Mouse (Mus musculus): Measurements from ENCODE around the gene Adgrb3.

The Adgrb3 gene

GRCm38 (mm10) chr1:25828971-25829920, at the start of gene Adgrb3:
Adgrb3 (minus strand) TSS chr1:25829707.
- no peak for DNase-seq (ENCODE audit: low spot score in 2 of 2)

DNA sequence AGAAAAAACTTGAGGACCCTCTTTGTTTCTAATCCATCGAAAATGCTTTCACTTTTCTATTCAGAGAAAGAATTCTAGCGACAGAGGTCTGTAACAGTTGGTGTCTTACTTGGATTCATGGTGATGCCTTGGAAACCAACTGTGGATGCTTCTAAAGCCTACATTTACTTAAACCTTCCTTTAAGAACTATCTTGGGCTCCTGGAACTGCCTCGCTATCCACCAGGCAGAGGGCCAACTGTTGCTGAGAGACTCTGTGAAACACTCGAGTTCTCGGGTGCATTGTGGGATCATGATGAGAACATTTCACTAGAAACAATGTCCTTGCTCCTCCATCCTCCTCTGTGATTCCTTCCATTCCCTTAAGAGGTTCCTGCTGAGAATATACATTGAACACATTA, 48.0 kb upstream of the Adgrb3 start:
- no peak for DNase-seq (ENCODE audit: low spot score in 2 of 2)

- DNase-seq (ENCODE audit: low spot score in 2 of 2): no peak
Observed at GRCm38 (mm10) chr1:25857473-25857872, 28.0 kb upstream of the Adgrb3 start.

DNA sequence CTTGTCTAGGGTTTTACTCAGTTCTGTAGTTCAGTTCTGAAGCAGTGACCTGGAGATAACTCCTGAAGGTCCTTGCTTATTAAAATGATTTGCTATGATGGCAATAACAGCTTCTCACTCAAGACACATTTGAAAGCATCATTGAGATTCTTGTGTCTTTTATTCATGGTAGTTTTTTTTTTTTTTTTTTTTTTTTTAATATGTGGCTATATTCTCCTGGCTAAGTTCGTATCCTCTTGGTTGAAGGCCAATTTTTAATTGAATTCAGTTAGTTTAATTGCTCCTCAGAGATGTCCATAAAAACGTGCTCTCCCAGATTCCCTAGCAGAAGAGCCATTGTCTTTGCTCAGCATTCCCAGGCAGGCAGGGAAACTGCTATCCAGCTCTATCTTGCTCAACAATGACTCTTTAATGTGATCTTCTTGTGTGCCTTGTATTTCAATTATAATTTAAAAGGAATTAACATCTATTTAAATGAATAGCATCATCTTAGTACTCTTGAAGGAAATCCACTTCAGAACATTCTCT, 25.0 kb upstream of the Adgrb3 start:
- DNase-seq (ENCODE audit: low spot score in 2 of 2): no peak

GRCm38 (mm10) chr1:25832260-25832659, 2.8 kb upstream of the Adgrb3 start:
- DNase-seq (ENCODE audit: low spot score in 2 of 2): no peak

GRCm38 (mm10) chr1:25831521-25831900, 2.0 kb upstream of the Adgrb3 start:
- no peak for DNase-seq (ENCODE audit: low spot score in 2 of 2)

GRCm38 (mm10) chr1:25830757-25831520, 1.4 kb upstream of the Adgrb3 start:
- DNase-seq (ENCODE audit: low spot score in 2 of 2): no peak

DNA sequence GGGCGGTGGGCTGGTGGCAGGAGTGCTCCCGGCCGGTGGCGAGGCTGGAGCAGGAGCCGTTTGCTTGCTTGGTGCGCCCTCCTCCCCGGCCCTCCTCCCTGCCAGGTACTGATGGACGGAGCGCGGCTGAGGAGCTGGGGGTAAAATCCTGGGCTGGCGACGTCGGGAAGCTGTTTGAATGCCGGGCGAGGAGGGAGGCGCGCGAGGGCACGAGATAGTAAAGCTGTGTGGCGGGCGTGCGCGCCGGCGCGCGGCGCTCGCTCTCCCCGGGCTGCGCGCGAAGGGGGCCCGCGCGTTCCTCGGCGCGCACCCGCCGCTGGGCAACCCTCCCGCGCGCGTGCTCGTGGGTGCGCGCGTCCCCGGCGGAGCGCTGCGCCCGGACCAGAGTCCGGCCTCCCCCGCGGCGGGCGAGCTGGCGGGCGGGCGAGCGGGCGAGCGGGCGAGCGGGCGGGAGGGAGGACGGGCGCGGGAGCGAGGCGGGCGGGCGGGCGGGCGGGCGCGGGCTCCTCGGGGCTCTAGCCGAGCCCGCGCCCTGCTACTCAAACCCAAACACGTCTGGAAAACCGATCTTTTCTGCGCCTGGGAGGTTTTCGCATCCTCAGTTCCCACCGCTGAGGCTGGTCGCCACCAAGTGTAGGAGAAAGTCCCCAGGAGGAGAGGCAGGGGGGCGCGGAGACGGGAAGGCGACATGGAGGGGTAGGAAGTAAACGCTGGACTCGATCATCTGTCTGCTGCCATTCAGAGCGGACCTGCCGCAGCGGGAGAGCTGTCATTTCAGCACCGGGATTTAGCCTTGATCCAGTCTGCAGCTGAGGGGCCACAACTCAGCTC, 629 bp upstream of the Adgrb3 start:
- DNase-seq (ENCODE audit: low spot score in 2 of 2): no peak

DNA sequence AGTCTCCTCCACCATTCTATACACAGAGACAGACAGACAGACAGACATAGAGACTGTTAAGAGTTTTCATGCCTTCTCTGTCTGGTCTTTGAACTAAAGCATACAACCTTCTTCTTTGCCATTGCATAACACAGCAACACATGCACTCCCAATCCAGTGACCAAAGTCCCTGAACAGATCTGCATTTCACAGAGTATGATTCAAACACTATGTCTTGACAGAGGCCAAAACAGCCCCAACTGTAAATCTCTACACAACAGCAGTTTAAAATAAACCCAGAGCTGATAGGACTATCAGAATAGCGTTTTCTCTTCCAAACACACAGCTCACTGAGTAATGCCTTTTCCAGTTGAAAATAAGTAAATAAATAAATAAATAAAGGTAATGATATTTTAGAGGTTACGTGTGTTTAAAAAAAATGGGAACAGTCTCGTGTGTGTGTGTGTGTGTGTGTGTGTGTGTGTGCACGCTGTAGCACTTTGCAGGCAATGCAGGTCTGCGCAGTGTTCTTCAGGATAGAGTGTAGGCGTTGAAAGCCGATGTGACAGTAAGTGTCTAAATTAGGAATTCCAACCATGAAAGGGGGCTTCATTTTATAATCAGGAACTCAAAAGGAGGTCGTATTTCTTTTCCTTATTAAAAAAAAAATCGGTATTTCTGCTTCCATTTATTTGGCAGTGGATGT, 1.3 kb downstream of the Adgrb3 start:
- no peak for DNase-seq (ENCODE audit: low spot score in 2 of 2)

GRCm38 (mm10) chr1:25827436-25827835, 2.1 kb downstream of the Adgrb3 start:
- DNase-seq (ENCODE audit: low spot score in 2 of 2): no peak

GRCm38 (mm10) chr1:25826771-25827170, 2.7 kb downstream of the Adgrb3 start:
- no peak for DNase-seq (ENCODE audit: low spot score in 2 of 2)

DNA sequence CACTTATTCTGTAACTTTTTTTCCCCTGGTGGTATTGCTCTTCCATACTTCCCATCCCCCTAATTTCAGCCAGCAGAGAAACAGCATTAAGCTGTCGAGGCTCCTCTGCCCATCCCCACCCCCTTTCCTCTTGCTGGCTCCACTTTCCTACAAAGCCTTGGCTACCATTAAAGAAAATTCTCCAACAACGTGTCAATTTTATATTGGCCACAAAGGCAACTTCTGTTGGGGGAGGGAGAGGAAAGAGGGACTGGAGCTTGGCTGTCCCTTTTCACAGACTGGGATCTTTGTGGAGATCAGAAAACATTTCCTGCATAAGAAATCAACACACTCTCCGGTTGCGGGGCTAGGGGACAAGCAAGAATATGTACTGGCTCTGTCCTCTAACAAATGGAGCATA, 4.9 kb downstream of the Adgrb3 start:
- DNase-seq (ENCODE audit: low spot score in 2 of 2): no peak

- DNase-seq (ENCODE audit: low spot score in 2 of 2): no peak
Observed at GRCm38 (mm10) chr1:25823961-25824360, 5.5 kb downstream of the Adgrb3 start.

GRCm38 (mm10) chr1:25815491-25815890, 14.0 kb downstream of the Adgrb3 start:
- DNase-seq (ENCODE audit: low spot score in 2 of 2): no peak

GRCm38 (mm10) chr1:25778784-25779183, 50.7 kb downstream of the Adgrb3 start:
- no peak for DNase-seq (ENCODE audit: low spot score in 2 of 2)

DNA sequence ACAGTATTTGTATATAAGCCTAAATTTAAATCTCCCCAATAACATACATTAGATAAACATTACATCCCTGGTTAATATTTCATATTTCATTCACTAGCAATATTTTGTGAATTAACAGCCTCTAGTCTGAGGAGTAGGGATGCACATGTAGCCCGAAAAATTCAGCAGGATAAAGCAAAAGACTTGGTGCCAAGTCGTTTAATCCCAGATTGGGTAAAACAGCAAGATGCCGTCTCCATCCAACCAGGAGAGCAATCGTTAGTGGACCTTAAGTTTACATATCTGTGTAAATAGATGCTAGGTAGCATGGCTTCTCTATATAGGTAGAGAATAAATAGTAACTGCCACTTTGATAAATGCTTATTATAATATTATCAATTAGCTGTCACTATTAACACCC, 52.0 kb downstream of the Adgrb3 start:
- DNase-seq (ENCODE audit: low spot score in 2 of 2): no peak

- DNase-seq (ENCODE audit: low spot score in 2 of 2): no peak
Observed at GRCm38 (mm10) chr1:25775440-25776130, 53.9 kb downstream of the Adgrb3 start.

DNA sequence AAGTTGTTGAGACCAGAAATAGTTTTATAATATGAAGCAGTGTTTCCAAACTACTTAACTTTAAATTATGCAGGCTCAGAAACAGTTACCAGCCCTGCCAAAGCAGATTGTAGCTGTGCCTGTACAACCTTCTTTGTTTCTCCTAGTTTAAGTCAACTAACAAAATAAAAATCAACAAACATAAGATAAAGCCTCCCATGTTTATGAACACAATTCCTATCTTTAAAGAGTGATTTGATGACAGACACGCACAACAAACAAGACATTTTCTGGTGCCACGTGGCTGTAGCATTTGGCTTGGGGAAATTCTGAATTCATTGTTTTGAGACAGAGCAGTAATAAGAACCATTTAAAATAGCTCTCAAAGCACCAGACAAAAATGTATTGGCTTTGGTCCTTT, 60.5 kb downstream of the Adgrb3 start:
- no peak for DNase-seq (ENCODE audit: low spot score in 2 of 2)

DNA sequence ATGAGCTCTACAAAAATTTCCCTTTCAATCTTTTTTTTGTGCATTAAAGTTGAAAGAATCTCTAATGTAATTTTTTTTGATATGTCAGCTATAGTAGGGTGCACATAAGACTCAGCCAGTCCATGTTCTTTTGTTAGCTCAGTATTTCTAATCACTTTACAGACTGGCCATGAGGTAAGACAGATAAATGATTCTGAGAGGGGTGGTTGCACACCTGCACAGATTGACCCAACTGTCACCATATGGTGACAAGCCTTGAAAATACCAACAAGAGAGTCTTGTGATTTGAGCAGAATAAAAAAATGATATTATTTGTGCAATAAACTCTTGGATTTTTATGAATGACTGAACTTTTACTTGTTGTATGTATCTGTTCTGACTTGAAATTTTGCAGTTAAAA, 74.2 kb downstream of the Adgrb3 start:
- DNase-seq (ENCODE audit: low spot score in 2 of 2): no peak

GRCm38 (mm10) chr1:25754528-25754927, 75.0 kb downstream of the Adgrb3 start:
- no peak for DNase-seq (ENCODE audit: low spot score in 2 of 2)

GRCm38 (mm10) chr1:25745575-25745974, 83.9 kb downstream of the Adgrb3 start:
- DNase-seq (ENCODE audit: low spot score in 2 of 2): no peak

Data from spleen, postnatal 36 days (tissue).